ENCODE assay signal across 7 mouse cellular contexts in the genomic region with DNA sequence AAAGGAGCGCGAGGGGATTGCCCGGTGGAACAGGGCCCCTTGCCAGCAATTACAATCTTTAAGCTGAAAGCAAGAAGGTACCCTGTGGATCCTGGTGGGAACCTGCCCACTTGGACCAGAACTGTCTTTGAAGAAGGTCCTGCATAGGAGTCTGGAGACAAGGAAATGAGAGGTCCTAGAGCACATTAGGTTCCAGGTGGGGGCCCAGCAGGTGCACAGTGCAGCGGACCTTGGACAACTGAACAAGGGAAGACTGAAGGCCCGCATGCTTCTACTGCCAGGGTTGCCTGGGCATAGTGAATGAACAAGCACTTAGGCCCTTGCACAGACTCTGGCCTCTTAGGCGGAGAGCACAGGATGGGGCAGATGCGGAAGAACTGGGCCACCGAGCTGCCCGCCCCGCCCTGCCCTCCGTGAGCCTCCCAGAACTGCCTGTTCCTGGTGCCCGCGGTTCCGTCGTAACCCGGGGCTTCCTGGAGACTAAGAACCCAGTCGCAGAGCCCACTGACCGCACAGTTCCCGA. TPM values are rescaled to one million over a fixed set of nuclear protein-coding genes. Genes with fewer than 3 reads are reported as not detected.
DNase-seq lines count a peak whose midpoint lies in the region; ATAC-seq and TF ChIP-seq lines count a peak whose summit lies in the region.

No protein-coding gene starts in this region.

- no peaks in the 10 kb centered on the region for H3K79me2 ChIP-seq in liver, adult 2 months (ENCODE audit: control insufficient read depth, insufficient read depth, low read length)

- peak; percentile 29; the same call in 1 of the 2 replicates for ATAC-seq in neutrophil, adult 5-6 weeks (ENCODE audit: extremely low read depth, insufficient number of reproducible peaks, low FRiP score, poor library complexity, severe bottlenecking)

- peaks cover 12% of the 10 kb centered on the region for H3K4me1 ChIP-seq in testis, adult 2 months (ENCODE audit: control insufficient read depth, insufficient read depth, low read length)
- peaks cover 22% of the 10 kb centered on the region for H3K4me1 ChIP-seq in hindbrain, embryonic 10.5 days (replicated peaks)
- H3K4me1 ChIP-seq in liver, adult 2 months (ENCODE audit: control insufficient read depth, insufficient read depth, low read length), result no peaks in the 10 kb centered on the region

- no peaks in the 10 kb centered on the region for H3K27me3 ChIP-seq in testis, adult 2 months (ENCODE audit: control insufficient read depth, insufficient read depth, low read length)
- peaks cover 27% of the 10 kb centered on the region for H3K27me3 ChIP-seq in hindbrain, embryonic 10.5 days (ENCODE audit: insufficient read depth, poor library complexity, severe bottlenecking)
- H3K27me3 ChIP-seq in liver, adult 2 months (ENCODE audit: control insufficient read depth, insufficient read depth, low read length), result no peaks in the 10 kb centered on the region

- H3K27ac ChIP-seq in testis, adult 2 months (ENCODE audit: control insufficient read depth, insufficient read depth, low read depth, low read length), result peak overlapping the region; percentile 81
- peak overlapping the region; percentile 86 for H3K27ac ChIP-seq in hindbrain, embryonic 10.5 days
- no peak overlapping the region for H3K27ac ChIP-seq in liver, adult 2 months (replicated peaks; ENCODE audit: insufficient read depth, low read depth, low read length)

- no peak for DNase-seq in testis, postnatal 14 days (ENCODE audit: low spot score)
- DNase-seq in cerebellum, postnatal 36 days, result peak; percentile 51 to 55
- DNase-seq in hindbrain, embryonic 10.5 days (ENCODE audit: low spot score), result no peak
- DNase-seq in liver, adult 2 months (ENCODE audit: extremely low read depth, low read depth, low spot score), result peak; percentile 12
- DNase-seq in adrenal gland, adult 8-10 months, result no peak

- TF ChIP-seq CTCF in testis, adult 2 months (IDR thresholded peaks at IDR 0.05; ENCODE audit: control insufficient read depth, insufficient read depth, insufficient replicate concordance, low read depth, low read length), result no peak
- TF ChIP-seq CTCF in liver, adult 2 months (IDR thresholded peaks at IDR 0.05; ENCODE audit: low read depth, low read length), result no peak

- H3K9me3 ChIP-seq in hindbrain, embryonic 10.5 days, result no peaks in the 10 kb centered on the region

- no peaks in the 10 kb centered on the region for H3K36me3 ChIP-seq in testis, adult 2 months (ENCODE audit: control insufficient read depth, insufficient read depth, low read length)
- H3K36me3 ChIP-seq in hindbrain, embryonic 10.5 days, result no peaks in the 10 kb centered on the region
- H3K36me3 ChIP-seq in liver, adult 2 months (ENCODE audit: control insufficient read depth, insufficient read depth, low read length), result no peaks in the 10 kb centered on the region

- TF ChIP-seq POLR2A in testis, adult 2 months (IDR thresholded peaks at IDR 0.05; ENCODE audit: control insufficient read depth, low read depth, low read length), result no peak
- TF ChIP-seq POLR2A in liver, adult 2 months (IDR thresholded peaks at IDR 0.05; ENCODE audit: extremely low read depth, insufficient read depth, low read length), result no peak

- 6% methylated on average over 19 of the region's 19 CpGs for WGBS in hindbrain, embryonic 10.5 days
- 21% methylated on average over 19 of the region's 19 CpGs for WGBS in liver, adult 2 months

- H3K4me3 ChIP-seq in testis, adult 2 months (ENCODE audit: control insufficient read depth, low read depth, low read length), result peak overlapping the region; percentile 89
- peak overlapping the region; percentile 73 for H3K4me3 ChIP-seq in hindbrain, embryonic 10.5 days
- H3K4me3 ChIP-seq in liver, adult 2 months (ENCODE audit: insufficient read depth, low read depth, low read length), result peak overlapping the region; percentile 73

- H3K9ac ChIP-seq in liver, adult 2 months (ENCODE audit: low read depth, low read length), result peak overlapping the region; percentile 81

RNA-seq across cellular contexts. Expression of a gene that starts 0.6 kb away (rescaled TPM):
- polyA plus RNA-seq in testis, adult 2 months (2012; rRNA removed), result 13.8 TPM in 2 replicates
- 19.4 and 20.6 TPM in 2 replicates for polyA plus RNA-seq in hindbrain, embryonic 10.5 days (2016; fragmentation: Nextera tagmentation; extraction: Ambion mirVana)
- 2.5 and 3.1 TPM in 2 replicates for total RNA-seq in liver, adult 2 months (2014; rRNA removed)
- polyA plus RNA-seq in liver, adult 2 months (2012; rRNA removed), result 7.4 and 12.7 TPM in 2 replicates
- total RNA-seq in neutrophil, adult 5-6 weeks (2017), result 163 and 167 TPM in 2 replicates
- 10 to 100 TPM; 11.0 to 23.7 (median 18.1) TPM for total RNA-seq in adrenal gland, adult 8-10 months (2022)

RNA-seq across cellular contexts. Expression of a gene that starts 15.1 kb away (rescaled TPM):
- 11.0 and 13.2 TPM in 2 replicates for polyA plus RNA-seq in testis, adult 2 months (2012; rRNA removed)
- polyA plus RNA-seq in hindbrain, embryonic 10.5 days (2016; fragmentation: Nextera tagmentation; extraction: Ambion mirVana), result 119 and 145 TPM in 2 replicates
- total RNA-seq in liver, adult 2 months (2014; rRNA removed), result 19.2 and 21.8 TPM in 2 replicates
- polyA plus RNA-seq in liver, adult 2 months (2012; rRNA removed), result 19.4 and 24.0 TPM in 2 replicates
- 109 and 118 TPM in 2 replicates for total RNA-seq in neutrophil, adult 5-6 weeks (2017)
- total RNA-seq in adrenal gland, adult 8-10 months (2022), result 10 to 100 TPM; 47.4 to 78.5 (median 61.6) TPM

RNA-seq across cellular contexts. Expression of a gene that starts 15.1 kb away (rescaled TPM):
- polyA plus RNA-seq in testis, adult 2 months (2012; rRNA removed), result 35.8 and 37.9 TPM in 2 replicates
- polyA plus RNA-seq in hindbrain, embryonic 10.5 days (2016; fragmentation: Nextera tagmentation; extraction: Ambion mirVana), result 24.0 and 27.6 TPM in 2 replicates
- total RNA-seq in liver, adult 2 months (2014; rRNA removed), result 2.0 and 3.0 TPM in 2 replicates
- 3.4 TPM in 2 replicates for polyA plus RNA-seq in liver, adult 2 months (2012; rRNA removed)
- total RNA-seq in neutrophil, adult 5-6 weeks (2017), result 3.6 and 4.5 TPM in 2 replicates
- total RNA-seq in adrenal gland, adult 8-10 months (2022), result 10 to 100 TPM; 20.5 to 30.3 (median 24.1) TPM

RNA-seq across cellular contexts. Expression of a gene that starts 27.7 kb away (rescaled TPM):
- polyA plus RNA-seq in testis, adult 2 months (2012; rRNA removed), result 10.6 and 11.7 TPM in 2 replicates
- polyA plus RNA-seq in hindbrain, embryonic 10.5 days (2016; fragmentation: Nextera tagmentation; extraction: Ambion mirVana), result 30.8 and 35.5 TPM in 2 replicates
- total RNA-seq in liver, adult 2 months (2014; rRNA removed), result 3.9 and 4.4 TPM in 2 replicates
- polyA plus RNA-seq in liver, adult 2 months (2012; rRNA removed), result 3.9 and 4.6 TPM in 2 replicates
- 10.1 and 11.3 TPM in 2 replicates for total RNA-seq in neutrophil, adult 5-6 weeks (2017)
- 10 to 100 TPM; 11.5 to 24.2 (median 20.2) TPM for total RNA-seq in adrenal gland, adult 8-10 months (2022)

RNA-seq across cellular contexts. Expression of a gene that starts 40.4 kb away (rescaled TPM):
- 41.0 and 45.1 TPM in 2 replicates for polyA plus RNA-seq in testis, adult 2 months (2012; rRNA removed)
- polyA plus RNA-seq in hindbrain, embryonic 10.5 days (2016; fragmentation: Nextera tagmentation; extraction: Ambion mirVana), result 128 and 156 TPM in 2 replicates
- 68.1 and 77.0 TPM in 2 replicates for total RNA-seq in liver, adult 2 months (2014; rRNA removed)
- polyA plus RNA-seq in liver, adult 2 months (2012; rRNA removed), result 24.4 and 30.1 TPM in 2 replicates
- 45.7 and 55.7 TPM in 2 replicates for total RNA-seq in neutrophil, adult 5-6 weeks (2017)
- total RNA-seq in adrenal gland, adult 8-10 months (2022), result 100 to 1,000 TPM in 1 of 4 experiments, 10 to 100 TPM in 3; 85.6 to 109 (median 86.5) TPM

Comparison
In these comparisons a context has a peak if more than half of its experiments do, and no peak if none do; other contexts are left out.
1. DNase-seq: peak in cerebellum, postnatal 36 days (2 of 2) and liver, adult 2 months (single experiment); none in testis, postnatal 14 days (single experiment), hindbrain, embryonic 10.5 days (single experiment) and adrenal gland, adult 8-10 months (single experiment).
2. Peak in every context shown above with its lines, with median percentiles within 50 percentile points of each other: H3K4me3 ChIP-seq.